Mouse (Mus musculus) hindlimb bud, embryonic 11.5 days (tissue): Measurements from ENCODE around the gene Akap9.
"Not testable (repeated sequence)": the region's sequence is repeated elsewhere in the genome, so short reads cannot be mapped to it uniquely, and the experiment has no call there.

Experiments
- DNase-seq: peaks from one replicate; pipeline ENCODE4 v3.0.0-alpha.2; 2012; ENCODE audit warnings: low read depth, low spot score; ENCODE audit errors: extremely low spot score

The Akap9 gene

GRCm38 (mm10) chr5:3968415-3968814, 40.6 kb downstream of the Akap9 start:
- DNase-seq, result no peak

GRCm38 (mm10) chr5:3969114-3969513, 41.3 kb downstream of the Akap9 start:
- DNase-seq, result no peak

GRCm38 (mm10) chr5:3970936-3971335, 43.1 kb downstream of the Akap9 start:
- DNase-seq, result no peak

- no peak for DNase-seq
Measured at GRCm38 (mm10) chr5:3973764-3974163, 45.9 kb downstream of the Akap9 start.

GRCm38 (mm10) chr5:3974896-3975295, 47.0 kb downstream of the Akap9 start:
- DNase-seq, result no peak

GRCm38 (mm10) chr5:3976111-3976510, 48.3 kb downstream of the Akap9 start:
- no peak for DNase-seq

GRCm38 (mm10) chr5:3977904-3978303, 50.0 kb downstream of the Akap9 start:
- DNase-seq, result no peak

GRCm38 (mm10) chr5:3989608-3990007, 61.8 kb downstream of the Akap9 start:
- no peak for DNase-seq

- no peak for DNase-seq
Measured at GRCm38 (mm10) chr5:3990499-3990898, 62.6 kb downstream of the Akap9 start.

- no peak for DNase-seq
Measured at GRCm38 (mm10) chr5:4004531-4005469, 76.9 kb downstream of the Akap9 start.

- no peak for DNase-seq
Measured at GRCm38 (mm10) chr5:4006606-4007005, 78.8 kb downstream of the Akap9 start.

GRCm38 (mm10) chr5:4008266-4008665, 80.4 kb downstream of the Akap9 start:
- no peak for DNase-seq

GRCm38 (mm10) chr5:4009540-4009939, 81.7 kb downstream of the Akap9 start:
- DNase-seq, result no peak

- DNase-seq, result not testable (repeated sequence)
Measured at GRCm38 (mm10) chr5:4017646-4018045, 89.8 kb downstream of the Akap9 start.

- DNase-seq, result no peak
Measured at GRCm38 (mm10) chr5:4019377-4019776, 91.5 kb downstream of the Akap9 start.

GRCm38 (mm10) chr5:4020018-4020417, 92.2 kb downstream of the Akap9 start:
- no peak for DNase-seq

- DNase-seq, result no peak
Measured at GRCm38 (mm10) chr5:4023186-4023585, 95.3 kb downstream of the Akap9 start.

GRCm38 (mm10) chr5:4023742-4024681, 96.2 kb downstream of the Akap9 start:
- peak; percentile 33 for DNase-seq

GRCm38 (mm10) chr5:4024727-4025126, 96.9 kb downstream of the Akap9 start:
- DNase-seq, result no peak

- not testable (repeated sequence) for DNase-seq
Measured at GRCm38 (mm10) chr5:4026336-4026735, 98.5 kb downstream of the Akap9 start.

- DNase-seq, result no peak
Measured at GRCm38 (mm10) chr5:4028486-4029173, 100.8 kb downstream of the Akap9 start.
